Mouse (Mus musculus): Measurements from ENCODE around the gene Hoxc12.

Gene Hoxc12

GRCm38 (mm10) chr15:102922636-102923500 is 13.7 kb upstream of the Hoxc12 start:
- no peak for TF ChIP-seq GATA4 (IDR thresholded peaks at IDR 0.05; ENCODE audit: insufficient replicate concordance, low read length)

GRCm38 (mm10) chr15:102927032-102927645 is 9.4 kb upstream of the Hoxc12 start:
- TF ChIP-seq GATA4 (IDR thresholded peaks at IDR 0.05; ENCODE audit: insufficient replicate concordance, low read length), result no peak

- no peak for TF ChIP-seq GATA4 (IDR thresholded peaks at IDR 0.05; ENCODE audit: insufficient replicate concordance, low read length)
These were observed 4.7 kb upstream of the Hoxc12 start for GRCm38 (mm10) chr15:102931706-102932358.

GRCm38 (mm10) chr15:102934438-102934837 is 2.1 kb upstream of the Hoxc12 start:
- no peak for TF ChIP-seq GATA4 (IDR thresholded peaks at IDR 0.05; ENCODE audit: insufficient replicate concordance, low read length)

- TF ChIP-seq GATA4 (IDR thresholded peaks at IDR 0.05; ENCODE audit: insufficient replicate concordance, low read length), result no peak
These were observed 1.7 kb upstream of the Hoxc12 start for GRCm38 (mm10) chr15:102934897-102935296.

GRCm38 (mm10) chr15:102937036-102937666 is 594 bp downstream of the Hoxc12 start:
- no peak for TF ChIP-seq GATA4 (IDR thresholded peaks at IDR 0.05; ENCODE audit: insufficient replicate concordance, low read length)

- TF ChIP-seq GATA4 (IDR thresholded peaks at IDR 0.05; ENCODE audit: insufficient replicate concordance, low read length), result no peak
These were observed 2.9 kb downstream of the Hoxc12 start for GRCm38 (mm10) chr15:102939256-102940155.

GRCm38 (mm10) chr15:102942739-102943467 is 6.3 kb downstream of the Hoxc12 start:
- TF ChIP-seq GATA4 (IDR thresholded peaks at IDR 0.05; ENCODE audit: insufficient replicate concordance, low read length), result no peak

- TF ChIP-seq GATA4 (IDR thresholded peaks at IDR 0.05; ENCODE audit: insufficient replicate concordance, low read length), result no peak
These were observed 6.9 kb downstream of the Hoxc12 start for GRCm38 (mm10) chr15:102943468-102943813.

- no peak for TF ChIP-seq GATA4 (IDR thresholded peaks at IDR 0.05; ENCODE audit: insufficient replicate concordance, low read length)
These were observed 8.9 kb downstream of the Hoxc12 start for GRCm38 (mm10) chr15:102945185-102946077.

GRCm38 (mm10) chr15:102947276-102947675 is 10.7 kb downstream of the Hoxc12 start:
- TF ChIP-seq GATA4 (IDR thresholded peaks at IDR 0.05; ENCODE audit: insufficient replicate concordance, low read length), result no peak

GRCm38 (mm10) chr15:102948842-102949241 is 12.3 kb downstream of the Hoxc12 start:
- no peak for TF ChIP-seq GATA4 (IDR thresholded peaks at IDR 0.05; ENCODE audit: insufficient replicate concordance, low read length)

- no peak for TF ChIP-seq GATA4 (IDR thresholded peaks at IDR 0.05; ENCODE audit: insufficient replicate concordance, low read length)
These were observed 13.1 kb downstream of the Hoxc12 start for GRCm38 (mm10) chr15:102949696-102950095.

Data from liver, adult (tissue).